Mouse (Mus musculus) T-cell, adult 2 months (primary cell): ENCODE measurements around the gene Rpl13.
A peak's percentile ranks its signal among the peaks of the same experiment; 100 is the strongest.

Source experiments
- DNase-seq: peaks from one replicate; pipeline ENCODE4 v3.0.0; 2022; ENCODE audit warnings: low spot score

The Rpl13 gene

GRCm38 (mm10) chr8:123101735-123102685 is at the start of gene Rpl13:
Rpl13 (plus strand) TSS chr8:123102350.
- peak; percentile 86 for DNase-seq

GRCm38 (mm10) chr8:123062721-123063120 is 39.4 kb upstream of the Rpl13 start, which contains the start of gene Spg7:
Spg7 (plus strand) TSS chr8:123062942.
- no peak for DNase-seq

GRCm38 (mm10) chr8:123064072-123064471 is 38.1 kb upstream of the Rpl13 start:
- no peak for DNase-seq

GRCm38 (mm10) chr8:123064809-123065213 is 37.3 kb upstream of the Rpl13 start:
- no peak for DNase-seq

GRCm38 (mm10) chr8:123065214-123066100 is 36.7 kb upstream of the Rpl13 start:
- peak; percentile 94 for DNase-seq

GRCm38 (mm10) chr8:123066101-123066683 is 36.0 kb upstream of the Rpl13 start:
- no peak for DNase-seq

GRCm38 (mm10) chr8:123071176-123071575 is 31.0 kb upstream of the Rpl13 start:
- no peak for DNase-seq

- no peak for DNase-seq
Measured at GRCm38 (mm10) chr8:123077213-123077612, 24.9 kb upstream of the Rpl13 start.

- no peak for DNase-seq
Measured at GRCm38 (mm10) chr8:123082993-123083392, 19.2 kb upstream of the Rpl13 start.

GRCm38 (mm10) chr8:123083610-123084009 is 18.5 kb upstream of the Rpl13 start:
- no peak for DNase-seq

GRCm38 (mm10) chr8:123087289-123087688 is 14.9 kb upstream of the Rpl13 start:
- no peak for DNase-seq

GRCm38 (mm10) chr8:123097216-123097615 is 4.9 kb upstream of the Rpl13 start:
- DNase-seq = no peak

GRCm38 (mm10) chr8:123097786-123098584 is 4.2 kb upstream of the Rpl13 start:
- peak; percentile 43 for DNase-seq

GRCm38 (mm10) chr8:123100288-123100687 is 1.9 kb upstream of the Rpl13 start:
- no peak for DNase-seq

- no peak for DNase-seq
Measured at GRCm38 (mm10) chr8:123101244-123101643, 906 bp upstream of the Rpl13 start.

- DNase-seq = peak; percentile 13
Measured at GRCm38 (mm10) chr8:123102855-123103254, 705 bp downstream of the Rpl13 start.

GRCm38 (mm10) chr8:123103285-123103684 is 1.1 kb downstream of the Rpl13 start:
- no peak for DNase-seq

- no peak for DNase-seq
Measured at GRCm38 (mm10) chr8:123104046-123104767, 2.1 kb downstream of the Rpl13 start.

GRCm38 (mm10) chr8:123105553-123106326 is 3.6 kb downstream of the Rpl13 start:
- peak; percentile 24 for DNase-seq

- peak; percentile 31 for DNase-seq
Measured at GRCm38 (mm10) chr8:123106531-123106930, 4.4 kb downstream of the Rpl13 start.
